ENCODE assay signal across 32 mouse cellular contexts in genomic region chr14:78397914-78398313, GRCm38 (mm10).
DNase-seq lines count a peak whose midpoint lies in the region; ATAC-seq and TF ChIP-seq lines count a peak whose summit lies in the region.
"Had no signal": no experiment of that assay in that cellular context is flagged by ENCODE, and none has a peak within 500 bp of the region (broad histone marks: within the 10 kb centered on the region; RNA-seq: fewer than 3 reads in every experiment).

No protein-coding gene starts in this region.

- in situ Hi-C loops in Patski (cut with MboI; ENCODE audit: low pct_unique_long_range_greater_than_20kb) = no loop called here

- POLR2A ChIA-PET in Patski (lab: Charles Lee) = no interaction called here

- WGBS in forebrain, embryonic 12.5 days = 76% methylated on average over 2 of the region's 2 CpGs

- ATAC-seq in frontal cortex, adult (ENCODE audit: low TSS enrichment) = peak; percentile 76
- ATAC-seq in Patski = peak; percentile 57
- no peak for ATAC-seq in forebrain, embryonic 12.5 days (ENCODE audit: low FRiP score)
- ATAC-seq: intestine, postnatal 0 days had no signal

- no peak overlapping the region for H3K4me2 ChIP-seq in forebrain, embryonic 12.5 days
- H3K4me2 ChIP-seq: embryonic facial prominence, embryonic 13.5 days; heart, embryonic 11.5 days; hindbrain, embryonic 14.5 days; liver, embryonic 15.5 days; lung, embryonic 15.5 days; midbrain, embryonic 12.5 days; neural tube, embryonic 15.5 days had no signal

- no peak overlapping the region for H3K4me3 ChIP-seq in forebrain, embryonic 12.5 days (replicated peaks)
- H3K4me3 ChIP-seq: embryonic facial prominence, embryonic 13.5 days; liver, embryonic 15.5 days; lung, embryonic 15.5 days; midbrain, embryonic 12.5 days; neural tube, embryonic 15.5 days had no signal

- H3K4me1 ChIP-seq in forebrain, embryonic 12.5 days = no peaks in the 10 kb centered on the region
- H3K4me1 ChIP-seq: embryonic facial prominence, embryonic 13.5 days; liver, embryonic 15.5 days; lung, embryonic 15.5 days; midbrain, embryonic 12.5 days; neural tube, embryonic 15.5 days had no signal

- H3K9me3 ChIP-seq in forebrain, embryonic 12.5 days = no peaks in the 10 kb centered on the region
- H3K9me3 ChIP-seq: embryonic facial prominence, embryonic 13.5 days; liver, embryonic 15.5 days; lung, embryonic 15.5 days; midbrain, embryonic 12.5 days; neural tube, embryonic 15.5 days had no signal

- no peak for TF ChIP-seq CTCF in Patski (IDR thresholded peaks at IDR 0.05)

- no peaks in the 10 kb centered on the region for H3K36me3 ChIP-seq in forebrain, embryonic 12.5 days (replicated peaks)
- H3K36me3 ChIP-seq: embryonic facial prominence, embryonic 13.5 days; liver, embryonic 15.5 days; lung, embryonic 15.5 days; midbrain, embryonic 12.5 days; neural tube, embryonic 15.5 days had no signal

- no peak overlapping the region for H3K9ac ChIP-seq in forebrain, embryonic 12.5 days
- H3K9ac ChIP-seq: embryonic facial prominence, embryonic 13.5 days; hindbrain, embryonic 14.5 days; liver, embryonic 15.5 days; lung, embryonic 15.5 days; midbrain, embryonic 12.5 days; neural tube, embryonic 15.5 days had no signal

- DNase-seq in frontal cortex, postnatal 10 days (ENCODE audit: low spot score in 2 of 2) = no peak
- peak; percentile 79 for DNase-seq in 3T3-L1 (ENCODE audit: low read depth, low spot score)
- DNase-seq in Patski (ENCODE audit: low read depth, low spot score) = no peak
- DNase-seq in skeletal muscle tissue, adult 2 months (ENCODE audit: low read depth, low spot score) = peak; percentile 2
- no peak for DNase-seq in yolk sac, embryonic 10.5 days (ENCODE audit: low spot score)
- DNase-seq: adrenal gland, postnatal 14 days; B cell, adult 2 months; cerebellum, adult 11-12 months; cerebellum, adult 9-11 months; gastrocnemius, postnatal 25 days; heart, adult 18-20 months; heart, postnatal 4 days; kidney, adult 9 months; kidney, postnatal 10 days; layer of hippocampus, adult 9-11 months; liver; retina, postnatal 1 day; right cerebral cortex, postnatal 25 days; thymus, adult 18-20 months; thymus, postnatal 25 days had no signal

- CTCF ChIA-PET in Patski (lab: Charles Lee) = no interaction called here

- H3K27me3 ChIP-seq in Patski = no peaks in the 10 kb centered on the region
- no peaks in the 10 kb centered on the region for H3K27me3 ChIP-seq in forebrain, embryonic 12.5 days
- H3K27me3 ChIP-seq: CH12.LX; embryonic facial prominence, embryonic 13.5 days; liver, embryonic 15.5 days; lung, embryonic 15.5 days; midbrain, embryonic 12.5 days; neural tube, embryonic 15.5 days had no signal

- H3K27ac ChIP-seq in forebrain, embryonic 12.5 days = no peak overlapping the region
- H3K27ac ChIP-seq: embryonic facial prominence, embryonic 13.5 days; hindbrain, embryonic 14.5 days; liver, embryonic 15.5 days; lung, embryonic 15.5 days; midbrain, embryonic 12.5 days; neural tube, embryonic 15.5 days; stomach, postnatal 0 days had no signal

Comparison
In these comparisons a context has a peak if more than half of its experiments do, and no peak if none do; other contexts are left out.
1. DNase-seq: peak in 3T3-L1 (single experiment) and skeletal muscle tissue, adult 2 months (single experiment); none in frontal cortex, postnatal 10 days (0 of 2), Patski (single experiment) and yolk sac, embryonic 10.5 days (single experiment).